Mouse (Mus musculus): Measurements from ENCODE around the gene C2cd4b. TPM values are rescaled to one million over a fixed set of nuclear protein-coding genes. Genes with fewer than 3 reads are reported as not detected.

The C2cd4b gene
- polyA plus RNA-seq, 1 experiment from 2014 or later: 1.7 TPM

DNA sequence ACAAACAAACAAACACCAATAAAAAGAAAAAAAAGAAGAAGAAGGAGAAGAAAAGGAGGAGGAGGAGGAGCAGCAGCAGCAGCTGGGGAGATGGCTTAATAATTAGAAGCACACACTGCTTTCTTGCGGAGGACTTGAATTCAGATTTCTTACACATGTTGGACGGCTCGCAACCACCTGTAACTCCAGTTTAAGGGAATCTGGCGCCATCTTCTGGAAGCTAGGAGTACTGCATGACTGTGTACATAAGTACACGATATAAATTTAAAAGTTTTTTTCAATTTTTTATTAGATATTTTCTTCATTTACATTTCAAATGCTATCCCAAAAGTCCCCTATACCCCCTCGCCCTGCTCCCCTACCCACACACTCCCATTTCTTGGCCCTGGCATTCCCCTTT, 43.0 kb downstream of the C2cd4b start:
- no peak for ATAC-seq (ENCODE audit: insufficient read depth, low FRiP score, low read depth)
- WGBS: 37% methylated on average over 6 of the region's 6 CpGs
- H3K27me3 ChIP-seq (replicated peaks): no peaks in the 10 kb centered on the region

DNA sequence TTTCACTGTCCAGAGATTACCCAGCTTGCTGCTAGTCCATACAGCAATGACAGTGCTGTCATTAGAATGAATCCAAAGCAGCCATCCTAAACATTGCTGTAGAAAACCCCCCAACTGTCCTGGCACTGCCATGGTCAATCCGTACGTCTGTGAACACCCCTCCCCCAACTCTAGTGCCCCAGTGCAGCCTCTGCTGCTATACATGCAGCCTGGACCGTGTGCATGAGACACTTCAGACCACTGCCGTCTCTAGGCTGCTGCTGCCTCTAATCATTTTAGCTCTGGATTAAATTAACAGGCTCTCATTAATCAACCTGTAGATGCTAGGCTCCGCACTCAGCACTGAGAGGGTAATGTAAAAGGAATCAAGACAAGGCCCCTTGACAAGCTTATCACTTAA, 47.8 kb downstream of the C2cd4b start:
- no peaks in the 10 kb centered on the region for H3K27me3 ChIP-seq (replicated peaks)
- no peak overlapping the region for H3K9ac ChIP-seq
- H3K4me3 ChIP-seq (replicated peaks): no peak overlapping the region
- no peak overlapping the region for H3K27ac ChIP-seq
- peak; percentile 18; the same call in 1 of the 2 replicates for ATAC-seq (ENCODE audit: insufficient read depth, low FRiP score, low read depth)
- WGBS: 33% methylated on average over 5 of the region's 5 CpGs
- H3K9me3 ChIP-seq: no peaks in the 10 kb centered on the region
- no peaks in the 10 kb centered on the region for H3K36me3 ChIP-seq
- H3K4me2 ChIP-seq: no peak overlapping the region
- H3K4me1 ChIP-seq: no peaks in the 10 kb centered on the region

More for the DNA sequence above, 43.0 kb downstream of the C2cd4b start:
- no peaks in the 10 kb centered on the region for H3K36me3 ChIP-seq
- H3K4me1 ChIP-seq: no peaks in the 10 kb centered on the region
- no peak overlapping the region for H3K9ac ChIP-seq
- H3K9me3 ChIP-seq: no peaks in the 10 kb centered on the region
- no peak overlapping the region for H3K4me3 ChIP-seq (replicated peaks)
- no peak overlapping the region for H3K4me2 ChIP-seq
- H3K27ac ChIP-seq: no peak overlapping the region

DNA sequence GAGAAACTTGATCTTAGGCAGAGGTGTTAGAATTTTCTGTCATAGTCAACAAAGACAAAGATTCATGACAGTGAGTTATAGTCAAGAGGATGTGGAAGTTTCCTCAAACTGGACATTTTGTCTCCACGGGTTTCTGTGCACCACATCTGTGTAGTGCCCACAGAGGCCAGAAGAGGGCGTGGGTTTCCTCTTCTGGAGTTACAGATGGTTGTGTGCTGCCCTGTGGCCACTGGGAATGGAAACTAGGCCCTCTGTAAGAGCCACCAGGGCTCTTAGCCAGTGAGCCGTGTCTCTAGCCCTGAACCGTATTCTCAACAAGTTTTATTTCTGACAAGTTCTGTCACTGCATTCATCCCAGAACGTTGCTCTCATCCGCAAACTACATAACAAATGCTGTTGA, 51.3 kb downstream of the C2cd4b start:
- H3K9ac ChIP-seq: no peak overlapping the region
- no peak for ATAC-seq (ENCODE audit: insufficient read depth, low FRiP score, low read depth)
- H3K4me3 ChIP-seq (replicated peaks): no peak overlapping the region
- H3K4me1 ChIP-seq: peaks cover 6% of the 10 kb centered on the region; the same call in 1 of the 2 replicates
- WGBS: 52% methylated on average over 6 of the region's 6 CpGs
- no peak overlapping the region for H3K27ac ChIP-seq
- H3K27me3 ChIP-seq (replicated peaks): no peaks in the 10 kb centered on the region
- H3K9me3 ChIP-seq: no peaks in the 10 kb centered on the region
- H3K4me2 ChIP-seq: no peak overlapping the region
- no peaks in the 10 kb centered on the region for H3K36me3 ChIP-seq

Small RNAs within 50 kb of the gene (microRNA-seq; reads per million reads assigned to microRNA genes)
- not detected for gene Mir7241
- gene Mir7242: not detected

Other genes with a start within 250 kb of the C2cd4b start
- gene Tln2, start 199.7 kb upstream of the C2cd4b start, polyA plus RNA-seq (2015; fragmentation: Nextera tagmentation; extraction: Ambion mirVana): 32.6 and 34.2 TPM in 2 replicates
- gene C2cd4a, start 72.9 kb downstream of the C2cd4b start, polyA plus RNA-seq (2015; fragmentation: Nextera tagmentation; extraction: Ambion mirVana): 1.9 and 2.7 TPM in 2 replicates
- 6.1 and 6.7 TPM in 2 replicates for gene Vps13c, start 81.0 kb downstream of the C2cd4b start, polyA plus RNA-seq (2015; fragmentation: Nextera tagmentation; extraction: Ambion mirVana)

Measured in stomach, embryonic 15.5 days (tissue).